Mouse (Mus musculus) heart, embryonic 14.5 days (tissue): Measurements from ENCODE around the gene Gfer. TPM values are rescaled to one million over a fixed set of nuclear protein-coding genes. Genes with fewer than 3 reads are reported as not detected.
A peak's percentile ranks its signal among the peaks of the same experiment; 100 is the strongest.

ENCODE experiments used
- ATAC-seq: fragments of 200-750 bp; cut with Nextera tagmentation; 2 replicates; pipeline ENCODE4 v1.8.0; 2017; ENCODE audit warnings: low read depth, moderate TSS enrichment; ENCODE audit not compliant: insufficient number of reproducible peaks, insufficient read depth, low FRiP score
- H3K27ac ChIP-seq, 2 experiments: fragments of 200-500 bp in 1 of 2; fragments of 300-500 bp in 1 of 2; sonication (generic) in 1 of 2; replicated peaks in 1 of 2; 2 replicates each; pipeline ENCODE4 v1.5.1; 2012 to 2014; ENCODE audit warnings: low read depth in 2 of 2, low read length in 2 of 2, control low read depth in 1 of 2, mild to moderate bottlenecking in 1 of 2, mixed read lengths in 1 of 2; ENCODE audit not compliant: control insufficient read depth in 1 of 2, insufficient read depth in 1 of 2
- H3K27me3 ChIP-seq: fragments of 300-500 bp; sonication (generic); 2 replicates; pipeline ENCODE4 v1.6.1; 2014; ENCODE audit warnings: mild to moderate bottlenecking, low read length, control low read depth; ENCODE audit not compliant: control insufficient read depth, insufficient read depth
- H3K36me3 ChIP-seq: fragments of 300-500 bp; sonication (generic); 2 replicates; pipeline ENCODE4 v1.6.1; 2014; ENCODE audit warnings: mild to moderate bottlenecking, control low read depth, low read length, mixed read lengths; ENCODE audit not compliant: control insufficient read depth, insufficient read depth
- H3K4me1 ChIP-seq, 2 experiments: fragments of 200-500 bp in 1 of 2; fragments of 300-500 bp in 1 of 2; sonication (generic) in 1 of 2; 2 replicates each; pipeline ENCODE4 v1.6.1; 2012 to 2014; ENCODE audit warnings: low read length in 2 of 2, control low read depth in 1 of 2, mixed read lengths in 1 of 2; ENCODE audit not compliant: control insufficient read depth in 2 of 2, insufficient read depth in 2 of 2
- H3K4me2 ChIP-seq: fragments of 300-500 bp; sonication (generic); 2 replicates; pipeline ENCODE4 v1.6.1; 2014; ENCODE audit warnings: mild to moderate bottlenecking, low read length
- H3K4me3 ChIP-seq, 2 experiments: fragments of 200-500 bp in 1 of 2; fragments of 300-500 bp in 1 of 2; sonication (generic) in 1 of 2; 2 replicates each; pipeline ENCODE4 v1.5.1; 2012 to 2014; ENCODE audit warnings: low read length in 2 of 2, mild to moderate bottlenecking in 2 of 2, control low read depth in 1 of 2, low read depth in 1 of 2, moderate library complexity in 1 of 2; ENCODE audit not compliant: control insufficient read depth in 1 of 2, insufficient read depth in 1 of 2
- H3K9ac ChIP-seq: fragments of 300-500 bp; sonication (generic); 2 replicates; pipeline ENCODE4 v1.6.1; 2014; ENCODE audit warnings: mild to moderate bottlenecking, low read length
- H3K9me3 ChIP-seq: fragments of 300-500 bp; sonication (generic); 2 replicates; pipeline ENCODE4 v1.6.1; 2016; ENCODE audit warnings: low read length, control low read depth; ENCODE audit not compliant: control insufficient read depth
- WGBS: fragments of 180-500 bp; shearing (Covaris S2); extraction: QIAGEN DNeasy Blood & Tissue Kit; methylation state at CpG from one replicate; pipeline ENCODE4 v1.1.7; 2014; 5-methylcytosine and 5-hydroxymethylcytosine counted together
- polyA plus RNA-seq: library from polyadenylated mRNA; unstranded; fragments of >200 nt; fragmentation: Nextera tagmentation; extraction: Ambion mirVana; gene quantifications from 2 replicates; pipeline ENCODE4 v1.2.1, GENCODE M21; 2014

Gene Gfer
- polyA plus RNA-seq, 1 experiment from 2014 or later: 29.3 TPM

GRCm38 (mm10) chr17:24651835-24652234, 44.1 kb downstream of the Gfer start:
- 46% methylated on average over 3 of the region's 3 CpGs for WGBS
- Histone ChIP-seq H3K27me3 (peaks cover 10% of the 10 kb centered on the region), H3K4me2 (no peak overlapping the region), H3K4me1 (peaks cover 5 to 12% of the 10 kb centered on the region in 2 experiments; a peak in 2 of 4 replicates), H3K9ac (no peak overlapping the region), H3K9me3 (no peaks in the 10 kb centered on the region), H3K36me3 (0 out of 2 replicates have a peak, but pooled peaks cover 3% of the 10 kb centered on the region), H3K4me3 (no peak overlapping the region), H3K27ac (no peak overlapping the region)
- no peak for ATAC-seq

DNA sequence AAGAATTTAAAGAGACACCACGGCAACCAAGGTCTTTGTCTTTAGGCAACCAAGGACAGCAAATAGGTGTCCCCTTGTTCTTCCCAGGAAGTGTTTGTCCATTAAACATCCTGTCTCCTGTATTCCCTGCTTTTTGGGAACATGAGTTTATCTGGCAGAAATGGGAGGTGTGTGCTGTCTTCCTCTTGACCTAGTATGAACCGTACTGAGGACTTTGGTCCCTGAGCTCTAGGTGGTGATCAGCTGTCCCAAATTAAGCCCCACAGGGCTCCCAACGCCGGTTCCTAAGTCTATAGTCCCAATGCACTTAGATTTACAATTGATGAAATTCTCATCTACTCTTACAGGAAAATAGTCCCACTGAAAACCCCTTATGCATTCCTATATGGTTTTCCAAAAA, 45.2 kb downstream of the Gfer start:
- H3K4me1 ChIP-seq: peaks cover 10 to 12% of the 10 kb centered on the region in 2 experiments; a peak in 2 of 4 replicates
- peak overlapping the region; percentile 88; the same call in 1 of the 2 replicates for H3K9ac ChIP-seq
- ATAC-seq: no peak
- WGBS: 80% methylated on average over 4 of the region's 4 CpGs
- no peak overlapping the region for H3K4me2 ChIP-seq
- no peaks in the 10 kb centered on the region for H3K27me3 ChIP-seq
- 0 out of 2 replicates have a peak, but pooled peaks cover 3% of the 10 kb centered on the region for H3K36me3 ChIP-seq
- H3K27ac ChIP-seq: no peak overlapping the region
- peak overlapping the region in 1 of 2 experiments; percentile 75; a peak in 2 of 4 replicates for H3K4me3 ChIP-seq
- no peaks in the 10 kb centered on the region for H3K9me3 ChIP-seq

DNA sequence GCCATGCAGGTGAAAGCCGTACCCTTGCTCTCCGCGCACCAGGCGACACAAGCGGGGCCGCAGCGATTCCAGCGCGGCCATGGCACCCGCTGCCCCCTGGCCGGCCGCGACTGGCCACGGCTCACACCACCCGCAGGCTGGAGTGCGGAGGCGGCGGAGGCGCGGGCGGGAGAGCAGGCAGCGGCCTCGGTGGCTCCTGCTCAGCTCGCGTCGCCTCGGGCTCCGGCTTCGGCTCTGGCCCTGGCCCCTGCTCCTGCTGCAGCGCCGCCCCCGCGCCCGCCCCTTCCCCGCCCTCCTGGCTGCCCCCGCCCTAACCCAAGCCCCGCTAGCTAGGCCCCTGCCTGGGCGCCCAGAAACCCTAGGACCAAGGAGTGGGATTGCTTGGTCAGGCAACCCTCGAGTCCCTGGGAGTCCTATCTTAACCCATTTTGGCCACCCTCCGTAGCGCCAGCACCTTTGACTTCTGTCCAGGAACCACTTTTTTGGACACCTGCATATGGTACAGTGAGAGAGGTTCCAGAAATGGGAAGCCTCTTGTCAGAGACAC, 45.8 kb downstream of the Gfer start, which contains the start of gene Slc9a3r2:
TSS of gene Slc9a3r2 (minus strand) at position 258 of the 547 bp plus-strand sequence.
- Histone ChIP-seq H3K36me3 (0 out of 2 replicates have a peak, but pooled peaks cover 3% of the 10 kb centered on the region), H3K4me2 (peak within 1 kb of the TSS; percentile 97), H3K4me1 (peaks cover 16 to 17% of the 10 kb centered on the region in 2 experiments; a peak in 2 of 4 replicates), H3K4me3 (peak within 1 kb of the TSS; percentile 57 to 75), H3K9ac (peak within 1 kb of the TSS; percentile 88), H3K27ac (peak within 1 kb of the TSS; percentile 6 to 64; a peak in 3 of 4 replicates), H3K9me3 (no peaks in the 10 kb centered on the region), H3K27me3 (no peaks in the 10 kb centered on the region)
- under 1% methylated on average over 29 of the region's 41 CpGs for WGBS
- ATAC-seq: peak; percentile 62

- peak overlapping the region; percentile 6 to 64; a peak in 2 of 4 replicates for H3K27ac ChIP-seq
- no peaks in the 10 kb centered on the region for H3K9me3 ChIP-seq
- peak overlapping the region; percentile 97 for H3K4me2 ChIP-seq
- ATAC-seq: 0 out of 2 replicates have a peak, but pooled peaks have one; percentile 14
- H3K9ac ChIP-seq: peak overlapping the region; percentile 88
- under 1% methylated on average over 35 of the region's 35 CpGs for WGBS
- 0 out of 2 replicates have a peak, but pooled peaks cover 3% of the 10 kb centered on the region for H3K36me3 ChIP-seq
- no peaks in the 10 kb centered on the region for H3K27me3 ChIP-seq
- peaks cover 21 to 22% of the 10 kb centered on the region in 2 experiments for H3K4me1 ChIP-seq
- H3K4me3 ChIP-seq: peak overlapping the region; percentile 57 to 75
These were observed 46.3 kb downstream of the Gfer start for GRCm38 (mm10) chr17:24649581-24650069.

GRCm38 (mm10) chr17:24648731-24649377, 47.1 kb downstream of the Gfer start:
- peak overlapping the region; percentile 57 to 75 for H3K4me3 ChIP-seq
- H3K27me3 ChIP-seq: no peaks in the 10 kb centered on the region
- peak overlapping the region in 1 of 2 experiments; percentile 25; a peak in 2 of 4 replicates for H3K27ac ChIP-seq
- peaks cover 28 to 30% of the 10 kb centered on the region in 2 experiments for H3K4me1 ChIP-seq
- 69% methylated on average over 10 of the region's 10 CpGs for WGBS
- no peaks in the 10 kb centered on the region for H3K9me3 ChIP-seq
- no peak for ATAC-seq
- H3K4me2 ChIP-seq: peak overlapping the region; percentile 97
- 0 out of 2 replicates have a peak, but pooled peaks cover 3% of the 10 kb centered on the region for H3K36me3 ChIP-seq
- H3K9ac ChIP-seq: peak overlapping the region; percentile 88

DNA sequence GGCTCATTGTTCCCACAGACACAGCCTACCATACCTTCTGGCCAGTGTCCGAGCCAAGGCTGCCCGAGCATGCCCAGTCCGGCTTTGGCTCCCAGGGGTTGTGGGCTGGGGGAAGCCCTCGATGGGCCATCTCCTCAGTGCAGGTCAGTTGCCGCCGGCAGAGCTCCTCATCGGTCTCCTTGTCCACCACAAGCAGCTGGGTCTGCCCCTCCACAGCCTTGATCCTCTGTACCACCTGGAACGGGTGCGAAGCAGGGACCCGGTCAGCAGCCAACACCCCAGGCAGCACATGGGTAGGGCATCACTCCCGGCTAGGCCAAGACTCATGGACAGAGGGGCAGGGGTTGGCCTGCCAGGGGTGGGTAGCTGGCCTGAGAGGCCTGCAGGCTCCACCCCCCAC, 48.5 kb downstream of the Gfer start:
- Histone ChIP-seq H3K4me3 (peak overlapping the region; percentile 6 to 10; a peak in 3 of 4 replicates), H3K9ac (peak overlapping the region; percentile 32; the same call in 1 of the 2 replicates), H3K4me2 (peak overlapping the region; percentile 97), H3K36me3 (peaks cover 6% of the 10 kb centered on the region; the same call in 1 of the 2 replicates), H3K27ac (peak overlapping the region; percentile 41 to 74; a peak in 3 of 4 replicates), H3K4me1 (peaks cover 28 to 32% of the 10 kb centered on the region in 2 experiments), H3K9me3 (no peaks in the 10 kb centered on the region), H3K27me3 (no peaks in the 10 kb centered on the region)
- no peak for ATAC-seq
- 70% methylated on average over 11 of the region's 11 CpGs for WGBS

- Histone ChIP-seq H3K4me2 (no peak overlapping the region), H3K27ac (peak overlapping the region; percentile 71 to 74), H3K27me3 (no peaks in the 10 kb centered on the region)
These were observed 49.6 kb downstream of the Gfer start for GRCm38 (mm10) chr17:24646381-24646780.

More at GRCm38 (mm10) chr17:24646381-24646780, 49.6 kb downstream of the Gfer start:
- peaks cover 28 to 29% of the 10 kb centered on the region in 2 experiments for H3K4me1 ChIP-seq
- peaks cover 11% of the 10 kb centered on the region; the same call in 1 of the 2 replicates for H3K36me3 ChIP-seq
- WGBS: 74% methylated on average over 4 of the region's 4 CpGs
- H3K9ac ChIP-seq: no peak overlapping the region
- no peak overlapping the region for H3K4me3 ChIP-seq
- no peak for ATAC-seq
- H3K9me3 ChIP-seq: no peaks in the 10 kb centered on the region
